Mouse (Mus musculus) small intestine, adult 2 months (tissue): Measurements from ENCODE around the gene Srgn.

Source experiments
- CTCF ChIP-seq: fragments of 200-500 bp; IDR thresholded peaks from 2 replicates; pipeline ENCODE4 v1.5.1; 2012; ENCODE audit warnings: low read depth, mild to moderate bottlenecking, control low read depth, inconsistent platforms, low read length, moderate library complexity, mixed read lengths; ENCODE audit not compliant: insufficient replicate concordance, insufficient read length; ENCODE audit errors: extremely low read depth
- POLR2A ChIP-seq: fragments of 200-500 bp; IDR thresholded peaks from 2 replicates; pipeline ENCODE4 v1.6.1; 2012; ENCODE audit warnings: low read depth, mild to moderate bottlenecking, control low read depth, inconsistent platforms, low read length, moderate library complexity

GRCm38 (mm10) chr10:62542928-62543327, 15.7 kb upstream of the Srgn start:
- TF ChIP-seq POLR2A (no peak), CTCF (no peak)
